Mouse (Mus musculus) limb, embryonic 14.5 days (tissue): ENCODE measurements around the gene Hs3st3b1. TPM values are rescaled to one million over a fixed set of nuclear protein-coding genes. Genes with fewer than 3 reads are reported as not detected.

Experiments used
- ATAC-seq: fragments of 200-750 bp; cut with Nextera tagmentation; 2 replicates; pipeline ENCODE4 v1.8.0; 2017; ENCODE audit warnings: low read depth, moderate number of reproducible peaks, moderate TSS enrichment; ENCODE audit not compliant: low FRiP score
- DNase-seq: peaks from one replicate; pipeline ENCODE4 v3.0.0-alpha.2; 2015; ENCODE audit warnings: low spot score
- H3K27ac ChIP-seq: fragments of 300-500 bp; sonication (generic); replicated peaks from 2 replicates; pipeline ENCODE4 v1.5.1; 2014; ENCODE audit warnings: low read depth, mild to moderate bottlenecking, low read length, moderate library complexity, mixed read lengths
- H3K27me3 ChIP-seq: fragments of 300-500 bp; sonication (generic); 2 replicates; pipeline ENCODE4 v1.6.1; 2014; ENCODE audit warnings: low read length, mixed read lengths; ENCODE audit not compliant: control insufficient read depth, insufficient read depth
- H3K36me3 ChIP-seq: fragments of 300-500 bp; sonication (generic); 2 replicates; pipeline ENCODE4 v1.6.1; 2014; ENCODE audit warnings: mild to moderate bottlenecking, low read length, moderate library complexity, mixed read lengths; ENCODE audit not compliant: control insufficient read depth, insufficient read depth
- H3K4me1 ChIP-seq: fragments of 300-500 bp; sonication (generic); 2 replicates; pipeline ENCODE4 v1.6.1; 2014; ENCODE audit warnings: antibody characterized with exemption, low read length, mixed read lengths; ENCODE audit not compliant: control insufficient read depth, insufficient read depth
- H3K4me2 ChIP-seq: fragments of 300-500 bp; sonication (generic); replicated peaks from 2 replicates; pipeline ENCODE4 v1.6.1; 2014; ENCODE audit warnings: low read depth, mild to moderate bottlenecking, low read length, moderate library complexity; ENCODE audit not compliant: severe bottlenecking
- H3K4me3 ChIP-seq: fragments of 300-500 bp; sonication (generic); replicated peaks from 2 replicates; pipeline ENCODE4 v1.5.1; 2014; ENCODE audit warnings: low read length
- H3K9ac ChIP-seq: fragments of 300-500 bp; sonication (generic); 2 replicates; pipeline ENCODE4 v1.6.1; 2014; ENCODE audit warnings: mild to moderate bottlenecking, low read depth, low read length, moderate library complexity; ENCODE audit not compliant: severe bottlenecking
- H3K9me3 ChIP-seq: fragments of 300-500 bp; sonication (generic); 2 replicates; pipeline ENCODE4 v1.6.1; 2016; ENCODE audit warnings: low read length; ENCODE audit not compliant: control insufficient read depth
- POLR2A ChIP-seq: fragments of 200-500 bp; IDR thresholded peaks from 2 replicates; pipeline ENCODE4 v1.8.0; 2012; ENCODE audit warnings: inconsistent platforms, mild to moderate bottlenecking, moderate library complexity, borderline replicate concordance; ENCODE audit not compliant: insufficient read depth, insufficient read length; ENCODE audit errors: extremely low read depth
- WGBS: fragments of 180-500 bp; shearing (Covaris S2); extraction: QIAGEN DNeasy Blood & Tissue Kit; methylation state at CpG from one replicate; pipeline ENCODE4 v1.1.7; 2014; 5-methylcytosine and 5-hydroxymethylcytosine counted together
- polyA plus RNA-seq, 2 experiments: library from polyadenylated mRNA; depleted of rRNA in 1 of 2; stranded (reverse) in 1 of 2; unstranded in 1 of 2; fragments of >200 nt; fragmentation: Nextera tagmentation in 1 of 2; extraction: Ambion mirVana in 1 of 2; gene quantifications; 2 replicates each; pipeline versions ENCODE4 v1.2.1 to v1.2.3; 2012 to 2014

Hs3st3b1 gene
- polyA plus RNA-seq (2012; rRNA removed) (18.6 and 24.8 TPM in 2 replicates), polyA plus RNA-seq (2014; fragmentation: Nextera tagmentation; extraction: Ambion mirVana) (19.6 and 25.3 TPM in 2 replicates)

DNA sequence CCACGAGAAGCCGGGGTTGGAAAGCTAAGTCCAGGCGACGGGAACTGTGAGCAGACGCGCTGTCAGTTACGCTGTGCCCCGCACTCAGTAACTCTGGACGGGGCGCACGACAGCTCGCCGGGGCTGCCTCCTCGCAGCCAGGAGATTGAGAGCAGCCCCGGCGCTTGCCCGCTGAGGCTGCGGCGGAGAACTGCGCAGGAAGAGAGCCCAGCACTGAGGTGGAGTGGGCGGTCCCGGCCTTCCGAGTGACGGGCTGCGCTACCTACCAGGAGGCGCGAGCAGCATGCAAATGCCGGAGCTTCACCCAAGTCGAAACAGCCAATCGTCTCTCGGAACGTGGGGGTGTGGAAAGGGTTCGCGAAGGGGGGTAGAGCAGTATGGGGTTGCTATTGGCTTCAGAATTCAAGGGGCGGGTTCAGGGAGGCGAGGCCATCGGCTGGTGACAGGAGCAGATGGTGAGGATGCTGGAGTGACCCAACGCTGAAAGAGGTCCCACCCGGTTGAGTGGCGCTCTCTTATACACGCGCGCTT lies at the start of gene Hs3st3b1:
Hs3st3b1 (minus strand) TSS at position 200 of the 531 bp plus-strand sequence.
- peaks cover 59% of the 10 kb centered on the region for H3K27me3 ChIP-seq
- H3K9me3 ChIP-seq = no peaks in the 10 kb centered on the region; the same call in 1 of the 2 replicates
- H3K27ac ChIP-seq = peak within 1 kb of the TSS; percentile 74
- peak within 1 kb of the TSS; percentile 77 for H3K9ac ChIP-seq
- peak within 1 kb of the TSS; percentile 63 for H3K4me3 ChIP-seq
- peaks cover 19% of the 10 kb centered on the region for H3K4me1 ChIP-seq
- ATAC-seq = peak; percentile 92
- under 1% methylated on average over 43 of the region's 43 CpGs for WGBS
- peak within 1 kb of the TSS; percentile 89 for H3K4me2 ChIP-seq
- TF ChIP-seq POLR2A = peak; percentile 82; the same call in 1 of the 2 replicates
- DNase-seq = peak; percentile 97
- no peaks in the 10 kb centered on the region for H3K36me3 ChIP-seq

GRCm38 (mm10) chr11:63971462-63971861 lies 49.4 kb upstream of the Hs3st3b1 start:
- no peak overlapping the region for H3K4me3 ChIP-seq
- 93% methylated on average over 9 of the region's 9 CpGs for WGBS
- ATAC-seq (no peak), DNase-seq (no peak)
- H3K27ac ChIP-seq = no peak overlapping the region
- no peak overlapping the region for H3K9ac ChIP-seq
- no peaks in the 10 kb centered on the region for H3K27me3 ChIP-seq
- 0 out of 2 replicates have a peak, but pooled peaks cover 5% of the 10 kb centered on the region for H3K36me3 ChIP-seq
- no peak for TF ChIP-seq POLR2A
- no peaks in the 10 kb centered on the region for H3K9me3 ChIP-seq
- H3K4me2 ChIP-seq = no peak overlapping the region
- H3K4me1 ChIP-seq = peaks cover 15% of the 10 kb centered on the region

DNA sequence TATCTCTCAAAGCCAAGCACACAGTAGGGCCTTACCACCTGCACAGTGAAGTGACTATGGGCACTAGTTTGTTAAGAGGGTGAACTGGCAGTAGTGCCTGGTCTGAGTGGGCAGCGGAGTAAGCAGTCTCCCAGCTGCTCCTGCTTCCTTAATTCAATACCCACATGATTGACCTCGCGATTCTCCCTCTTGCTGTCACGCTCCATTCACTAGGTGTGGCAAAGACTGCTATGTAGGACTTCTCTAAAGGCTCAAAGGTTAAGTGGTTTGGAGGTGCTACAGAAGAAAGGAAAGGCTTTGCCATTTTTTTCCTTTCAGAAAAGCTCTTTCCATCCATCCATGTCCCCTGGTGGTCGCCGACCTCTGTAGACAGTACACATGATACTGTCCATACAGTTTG lies 48.7 kb upstream of the Hs3st3b1 start:
- no peak for DNase-seq
- H3K9me3 ChIP-seq = no peaks in the 10 kb centered on the region
- no peak overlapping the region for H3K9ac ChIP-seq
- H3K4me3 ChIP-seq = no peak overlapping the region
- WGBS = 96% methylated on average over 6 of the region's 6 CpGs
- H3K4me1 ChIP-seq = peaks cover 15% of the 10 kb centered on the region
- no peaks in the 10 kb centered on the region for H3K27me3 ChIP-seq
- no peak for TF ChIP-seq POLR2A
- H3K36me3 ChIP-seq = 0 out of 2 replicates have a peak, but pooled peaks cover 5% of the 10 kb centered on the region
- no peak overlapping the region for H3K4me2 ChIP-seq
- H3K27ac ChIP-seq = no peak overlapping the region
- no peak for ATAC-seq

GRCm38 (mm10) chr11:63969205-63969910 lies 47.3 kb upstream of the Hs3st3b1 start:
- ATAC-seq = no peak
- TF ChIP-seq POLR2A = no peak
- Histone ChIP-seq H3K27me3 (no peaks in the 10 kb centered on the region), H3K27ac (no peak overlapping the region), H3K4me2 (no peak overlapping the region), H3K9me3 (no peaks in the 10 kb centered on the region), H3K9ac (no peak overlapping the region), H3K4me1 (peaks cover 15% of the 10 kb centered on the region), H3K4me3 (no peak overlapping the region), H3K36me3 (0 out of 2 replicates have a peak, but pooled peaks cover 5% of the 10 kb centered on the region)
- WGBS = 50% methylated on average over 11 of the region's 11 CpGs
- DNase-seq = no peak

DNA sequence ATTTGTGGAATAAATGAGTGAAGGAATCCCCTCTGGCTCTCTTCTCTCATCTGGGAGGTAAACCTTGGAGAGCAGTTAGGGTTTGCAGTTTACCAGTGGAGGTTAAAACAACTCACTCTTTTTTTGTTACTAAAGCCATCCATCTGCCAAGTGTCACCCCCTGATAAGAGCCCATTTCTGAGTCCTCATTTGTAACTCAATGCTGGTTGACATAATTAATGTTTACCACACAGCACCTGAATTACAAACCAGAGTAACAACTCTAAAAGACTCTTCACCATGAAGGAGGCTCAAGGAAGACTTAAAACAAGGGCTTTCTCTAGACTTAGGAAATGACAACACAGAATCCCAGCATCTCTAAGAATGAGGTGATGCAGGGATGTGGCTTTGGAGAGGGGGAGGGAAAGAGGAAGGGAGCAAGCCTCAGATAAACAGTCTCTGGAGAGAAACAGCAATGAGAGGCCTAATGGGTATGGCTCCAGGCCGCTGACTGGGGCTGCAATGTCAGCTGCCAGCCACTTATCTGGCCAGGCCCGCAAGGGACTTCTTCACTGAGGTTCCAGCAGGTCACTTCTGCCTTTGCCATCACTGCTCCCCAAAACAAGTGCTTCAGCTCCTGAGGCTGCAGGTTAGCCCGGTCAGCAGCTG lies 46.4 kb upstream of the Hs3st3b1 start:
- 55% methylated on average over 3 of the region's 3 CpGs for WGBS
- Histone ChIP-seq H3K4me3 (no peak overlapping the region), H3K27ac (no peak overlapping the region), H3K4me2 (no peak overlapping the region), H3K9me3 (no peaks in the 10 kb centered on the region), H3K36me3 (peaks cover 5% of the 10 kb centered on the region; the same call in 1 of the 2 replicates), H3K4me1 (peaks cover 15% of the 10 kb centered on the region), H3K27me3 (no peaks in the 10 kb centered on the region), H3K9ac (no peak overlapping the region)
- no peak for ATAC-seq
- TF ChIP-seq POLR2A = no peak
- DNase-seq = no peak
